ENCODE assay signal across 12 mouse cellular contexts in genomic region chr15:62229491-62230283, GRCm38 (mm10).
DNase-seq lines count a peak whose midpoint lies in the region; ATAC-seq and TF ChIP-seq lines count a peak whose summit lies in the region.
"Had no signal": no experiment of that assay in that cellular context is flagged by ENCODE, and none has a peak within 500 bp of the region (broad histone marks: within the 10 kb centered on the region; RNA-seq: fewer than 3 reads in every experiment).

No protein-coding gene starts in this region.

- no peaks in the 10 kb centered on the region for H3K36me3 ChIP-seq in liver, embryonic 14.5 days (replicated peaks; ENCODE audit: control insufficient read depth, insufficient read depth, low read depth)
- H3K36me3 ChIP-seq: hindbrain, embryonic 15.5 days had no signal

- peaks cover 9 to 17% of the 10 kb centered on the region in 2 experiments for H3K4me1 ChIP-seq in liver, embryonic 14.5 days (replicated peaks; ENCODE audit: control insufficient read depth in 2 of 2, insufficient read depth in 2 of 2, low read length in 1 of 2)
- H3K4me1 ChIP-seq: hindbrain, embryonic 15.5 days had no signal

- H3K27ac ChIP-seq in liver, embryonic 14.5 days = peak overlapping the region; percentile 42
- H3K27ac ChIP-seq: hindbrain, embryonic 15.5 days had no signal

- TF ChIP-seq CTCF in liver, embryonic 14.5 days (IDR thresholded peaks at IDR 0.05; ENCODE audit: low read depth) = no peak

- H3K4me2 ChIP-seq in liver, embryonic 14.5 days (ENCODE audit: low read depth) = peak overlapping the region; percentile 24; the same call in 1 of the 2 replicates
- H3K4me2 ChIP-seq: hindbrain, embryonic 15.5 days; lung, embryonic 14.5 days had no signal

- TF ChIP-seq EP300 in liver, embryonic 14.5 days (IDR thresholded peaks at IDR 0.05; ENCODE audit: low read depth) = no peak

- DNase-seq in layer of hippocampus, adult 9-11 months = peak; percentile 9
- DNase-seq in layer of hippocampus, adult 11-12 months (ENCODE audit: low spot score) = no peak
- peak; percentile 46 for DNase-seq in brain, adult 2 months (ENCODE audit: low read depth, low spot score)
- DNase-seq in heart, adult 8-10 months (ENCODE audit: low spot score) = peak; percentile 77
- DNase-seq in liver, embryonic 14.5 days (ENCODE audit: low read depth in 3 of 3, low spot score in 3 of 3) = peak in 1 of 3 experiments; percentile 50
- DNase-seq in neural tube, embryonic 10.5 days (ENCODE audit: extremely low spot score, low spot score) = no peak
- no peak for DNase-seq in thymus, postnatal 25 days
- DNase-seq in spleen, postnatal 36 days (ENCODE audit: low spot score in 2 of 2) = no peak
- DNase-seq: embryo, embryonic 11 days; forebrain, postnatal 0 days; lung, embryonic 14.5 days had no signal

- no peaks in the 10 kb centered on the region for H3K27me3 ChIP-seq in liver, embryonic 14.5 days (ENCODE audit: control insufficient read depth, insufficient read depth, low read length)
- H3K27me3 ChIP-seq: hindbrain, embryonic 15.5 days had no signal

- H3K9ac ChIP-seq in liver, embryonic 14.5 days (replicated peaks) = peak overlapping the region; percentile 47; the same call in 1 of the 2 replicates
- H3K9ac ChIP-seq: forebrain, postnatal 0 days; hindbrain, embryonic 15.5 days; lung, embryonic 14.5 days had no signal

- H3K9me3 ChIP-seq in liver, embryonic 14.5 days (ENCODE audit: control insufficient read depth, low read length) = no peaks in the 10 kb centered on the region
- H3K9me3 ChIP-seq: hindbrain, embryonic 15.5 days had no signal

- peak; percentile 62; the same call in 1 of the 2 replicates for ATAC-seq in liver, embryonic 14.5 days (ENCODE audit: insufficient read depth)
- ATAC-seq: forebrain, postnatal 0 days had no signal

- no peak overlapping the region for H3K4me3 ChIP-seq in liver, embryonic 14.5 days (ENCODE audit: insufficient read depth in 1 of 2, low read depth in 2 of 2, low read length in 2 of 2)
- H3K4me3 ChIP-seq: hindbrain, embryonic 15.5 days had no signal

- WGBS in liver, embryonic 14.5 days (ENCODE audit: insufficient replicate concordance) = 54% methylated on average over 8 of the region's 8 CpGs

Comparison
In these comparisons a context has a peak if more than half of its experiments do, and no peak if none do; other contexts are left out.
1. DNase-seq: peak in layer of hippocampus, adult 9-11 months (single experiment), brain, adult 2 months (single experiment) and heart, adult 8-10 months (single experiment); none in layer of hippocampus, adult 11-12 months (single experiment), neural tube, embryonic 10.5 days (single experiment), thymus, postnatal 25 days (single experiment) and spleen, postnatal 36 days (0 of 2).